Mouse (Mus musculus) ovary, postnatal 36 days (tissue): ENCODE results near the gene Aldh1l1.

Experiments used
- DNase-seq: peaks from one replicate; pipeline ENCODE4 v3.0.0; 2022; ENCODE audit warnings: low spot score, mixed read lengths

Aldh1l1 gene

DNA sequence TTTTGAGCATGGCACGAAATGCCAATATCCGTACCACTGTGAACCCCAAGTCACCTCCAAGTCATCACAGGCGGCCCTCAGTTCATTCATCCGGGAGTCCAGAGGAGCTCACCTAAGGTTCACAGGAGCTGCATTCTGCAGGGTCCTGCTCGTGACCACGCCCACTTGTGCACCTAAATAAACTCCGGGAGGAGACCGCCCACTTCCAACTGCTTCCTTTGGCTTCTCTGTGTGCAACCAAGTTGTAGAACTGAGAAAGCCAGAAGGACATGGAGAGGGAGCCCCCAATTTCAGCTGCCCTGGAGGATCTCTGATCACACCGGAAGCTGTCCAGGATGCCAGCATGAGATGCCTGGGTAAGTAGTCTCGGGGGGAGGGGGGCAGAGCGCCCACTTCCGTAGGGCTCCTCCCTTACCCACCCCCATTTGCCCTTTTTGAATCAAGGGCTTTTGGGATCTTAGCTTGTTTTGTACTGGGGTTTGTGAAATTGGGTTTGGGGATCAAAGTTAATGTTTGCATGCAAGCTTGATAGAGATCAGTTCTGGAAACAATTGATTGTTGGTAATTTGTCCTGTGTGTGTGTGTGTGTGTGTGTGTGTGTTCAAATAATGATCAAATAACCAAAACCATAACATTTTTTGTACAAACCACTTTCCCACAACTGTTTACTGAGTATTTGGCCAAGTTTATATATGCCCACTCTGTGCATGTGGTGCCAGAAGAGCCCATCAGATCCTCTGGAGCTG lies at the start of gene Aldh1l1:
TSS of gene Aldh1l1 (plus strand) at position 252 of the 746 bp plus-strand sequence.
- DNase-seq = no peak

DNA sequence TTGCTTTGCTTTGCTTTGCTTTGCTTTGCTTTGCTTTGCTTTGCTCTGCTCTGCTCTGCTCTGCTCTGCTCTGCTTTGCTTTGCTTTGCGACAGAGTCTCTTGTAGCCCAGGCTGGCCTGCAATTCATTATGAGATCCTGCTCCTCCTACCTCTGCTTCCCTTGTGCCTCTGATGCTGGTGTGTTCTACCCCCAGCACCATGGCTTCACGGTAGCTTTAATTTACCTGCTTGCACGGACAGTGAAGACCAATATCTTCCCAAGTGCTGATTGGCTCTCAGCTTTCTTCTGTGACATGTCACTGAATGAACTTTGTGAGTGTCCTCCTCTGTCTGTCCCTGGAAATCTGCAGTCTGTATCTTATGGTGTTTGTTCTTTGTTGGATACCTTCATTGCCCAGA lies 49.2 kb upstream of the Aldh1l1 start:
- DNase-seq = no peak

DNA sequence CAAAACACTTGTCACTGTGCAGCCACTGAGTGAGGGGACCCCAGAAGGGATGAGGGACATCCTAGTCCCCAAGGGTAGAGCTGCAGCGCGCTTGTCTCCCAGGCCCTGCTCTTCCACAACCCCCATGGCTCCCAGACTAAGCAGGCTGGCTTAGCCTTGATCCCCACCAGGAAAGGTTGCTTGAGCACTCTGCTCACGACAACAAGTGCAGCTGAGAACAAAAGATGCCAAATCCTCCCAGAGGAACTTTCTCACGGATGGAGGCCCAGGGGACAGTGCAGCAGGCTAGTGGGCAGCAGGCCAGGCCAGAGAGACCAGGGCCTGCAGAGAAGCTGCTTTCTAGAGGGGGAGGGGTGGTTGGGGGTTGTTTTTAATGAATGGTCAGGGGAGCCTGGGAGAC lies 39.3 kb upstream of the Aldh1l1 start:
- DNase-seq = no peak

DNA sequence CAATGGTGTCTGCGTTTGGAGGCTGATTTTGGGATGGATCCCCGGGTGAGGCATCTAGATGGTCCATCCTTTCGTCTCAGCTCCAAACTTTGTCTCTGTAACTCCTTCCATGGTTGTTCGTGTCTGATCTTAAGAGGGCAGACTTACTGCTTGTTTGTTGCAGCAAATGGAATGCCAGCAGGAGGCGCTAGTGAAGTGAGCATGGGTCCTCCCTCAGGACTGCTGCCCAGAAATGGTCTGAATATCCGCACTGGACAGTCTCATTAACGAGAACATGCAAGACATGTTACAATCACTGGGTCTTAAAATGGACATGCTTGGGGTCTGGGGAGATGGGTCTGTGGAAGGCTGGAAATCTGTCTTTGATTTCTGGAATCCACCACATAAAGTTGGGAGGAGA lies 36.0 kb upstream of the Aldh1l1 start:
- peak; percentile 84 for DNase-seq

DNA sequence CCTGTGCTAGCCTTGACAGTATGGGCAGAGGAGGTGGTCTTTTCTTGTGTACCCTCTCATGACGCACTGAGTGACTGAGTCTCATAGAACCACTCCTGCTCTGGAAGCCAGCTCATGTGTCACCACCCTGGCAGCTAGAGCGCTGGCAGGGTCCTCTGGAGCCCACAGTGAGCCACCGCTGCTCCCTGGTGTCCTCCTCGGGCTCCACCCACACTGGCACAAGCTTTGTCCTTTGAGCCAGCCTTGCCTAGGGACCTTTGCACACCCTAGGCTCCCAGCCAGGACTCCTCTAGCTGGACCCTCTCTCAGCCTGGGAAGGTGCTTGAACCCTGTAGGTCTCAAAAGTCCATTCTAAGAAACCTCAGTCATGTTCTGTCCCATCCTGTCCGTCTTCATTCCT lies 35.5 kb upstream of the Aldh1l1 start:
- peak; percentile 31 for DNase-seq

DNA sequence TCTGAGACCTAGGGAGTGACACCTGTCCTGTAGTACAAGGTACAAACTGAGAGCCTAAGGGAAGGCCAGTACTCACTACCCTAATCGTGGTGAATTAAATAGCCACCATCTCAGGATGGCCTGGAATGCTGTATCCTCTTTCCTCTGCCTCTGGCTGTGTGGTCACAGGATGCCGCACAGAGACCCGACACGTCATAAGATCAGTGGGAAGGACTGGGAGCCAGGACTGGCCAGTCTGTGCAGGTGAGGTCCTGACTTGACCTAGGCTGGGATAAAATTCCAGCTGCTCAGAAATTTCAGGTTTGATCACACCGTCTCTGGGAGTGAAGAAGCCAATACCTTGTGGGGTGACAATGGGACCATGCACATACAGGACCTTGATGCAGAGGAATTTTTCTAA lies 34.7 kb upstream of the Aldh1l1 start:
- DNase-seq = no peak

DNA sequence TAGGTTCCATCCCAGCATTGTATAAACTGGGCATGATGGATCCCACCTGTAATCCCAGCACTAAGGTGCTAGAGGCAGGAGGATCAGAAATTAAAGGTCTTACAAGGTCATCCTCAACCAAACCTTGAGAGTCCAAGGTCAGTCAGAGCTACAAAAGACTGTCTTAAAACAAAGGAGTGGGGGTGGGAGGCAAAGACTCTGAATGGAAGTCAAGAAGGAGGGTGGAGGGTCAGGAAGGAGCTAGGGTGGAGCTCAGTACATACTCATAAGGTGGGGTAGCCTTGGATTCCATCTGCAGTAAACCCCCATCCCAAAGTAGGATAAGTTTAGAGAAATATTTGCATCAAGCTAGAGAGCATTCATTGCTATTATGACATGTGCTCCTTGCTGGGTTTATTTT lies 33.6 kb upstream of the Aldh1l1 start:
- no peak for DNase-seq

DNA sequence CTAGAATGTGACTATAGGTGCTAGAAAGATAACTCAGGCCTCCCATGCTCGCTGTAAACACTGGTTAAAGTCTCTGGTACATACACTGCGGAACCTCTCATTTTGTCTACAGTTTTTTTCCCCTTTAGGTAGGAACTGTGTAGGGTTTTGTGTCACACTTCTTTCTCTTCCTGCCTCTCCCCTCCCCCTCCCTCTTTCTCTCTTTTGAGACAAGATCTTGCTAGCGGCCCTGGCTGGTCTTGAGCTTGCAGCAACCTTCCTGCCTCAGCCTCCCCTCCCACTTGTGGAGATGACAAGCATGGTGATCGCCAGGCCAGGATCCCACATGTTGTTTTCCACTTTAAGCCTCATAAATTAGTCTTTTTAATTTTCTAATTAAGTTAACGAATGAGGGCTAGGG lies 32.5 kb upstream of the Aldh1l1 start:
- DNase-seq = no peak

DNA sequence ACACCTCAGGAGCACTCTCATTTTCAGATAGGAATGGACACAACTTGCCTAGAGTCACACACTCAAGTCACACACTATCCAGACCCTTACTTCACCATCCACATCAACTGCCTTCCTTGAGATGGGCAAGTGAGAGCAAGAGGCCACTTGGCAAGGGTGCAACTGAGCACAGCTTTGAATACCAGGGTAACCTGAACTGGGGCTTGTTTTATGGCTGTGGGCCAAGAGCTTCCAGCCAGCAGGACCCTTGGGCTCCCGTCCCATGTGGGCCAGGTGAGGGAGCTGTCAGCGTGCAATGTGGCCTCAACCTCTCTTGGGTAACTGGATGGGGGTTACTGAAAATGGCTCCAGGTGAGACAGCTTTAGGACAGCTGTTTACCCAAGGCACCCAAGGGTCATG lies 28.8 kb upstream of the Aldh1l1 start:
- DNase-seq = no peak

DNA sequence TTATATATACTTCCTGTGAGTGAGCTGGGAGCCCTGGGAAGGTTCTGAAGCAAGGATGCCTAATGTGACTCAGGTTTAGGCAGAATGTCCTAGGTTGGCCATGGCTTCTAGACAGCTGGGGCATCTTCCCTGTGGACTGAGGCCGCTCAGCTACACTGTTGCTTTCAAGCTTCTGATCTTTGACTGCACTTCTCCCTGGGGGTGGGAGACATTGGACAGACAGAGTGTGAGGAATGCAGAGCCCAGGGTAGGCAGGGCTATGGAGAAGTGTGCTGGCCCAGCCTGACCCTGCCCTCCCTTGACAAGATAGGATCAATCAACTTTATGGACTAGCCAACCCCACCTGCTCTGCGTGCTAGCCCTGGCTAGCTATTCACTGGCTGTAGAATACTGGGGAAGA lies 25.0 kb upstream of the Aldh1l1 start:
- DNase-seq = no peak

DNA sequence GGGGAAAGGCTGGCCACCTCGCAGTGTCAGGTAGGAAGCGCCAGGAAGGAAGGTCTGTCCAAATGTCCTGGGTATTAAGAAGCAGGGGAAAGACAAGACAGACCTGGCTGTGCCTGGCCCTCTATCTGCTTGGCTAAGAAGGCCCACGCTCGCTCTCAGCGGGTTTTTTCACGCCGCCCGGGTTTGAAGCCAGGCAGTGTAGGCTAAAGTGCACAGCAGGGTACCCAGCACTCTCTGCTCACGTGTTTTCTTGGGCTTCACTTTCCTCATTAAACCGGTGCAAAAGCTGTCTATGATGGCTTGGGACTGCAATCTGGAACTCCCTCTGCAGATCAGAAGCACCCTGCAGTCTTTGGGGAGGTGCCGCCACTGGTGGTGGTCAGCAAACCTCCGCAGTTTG lies 24.5 kb upstream of the Aldh1l1 start:
- no peak for DNase-seq

DNA sequence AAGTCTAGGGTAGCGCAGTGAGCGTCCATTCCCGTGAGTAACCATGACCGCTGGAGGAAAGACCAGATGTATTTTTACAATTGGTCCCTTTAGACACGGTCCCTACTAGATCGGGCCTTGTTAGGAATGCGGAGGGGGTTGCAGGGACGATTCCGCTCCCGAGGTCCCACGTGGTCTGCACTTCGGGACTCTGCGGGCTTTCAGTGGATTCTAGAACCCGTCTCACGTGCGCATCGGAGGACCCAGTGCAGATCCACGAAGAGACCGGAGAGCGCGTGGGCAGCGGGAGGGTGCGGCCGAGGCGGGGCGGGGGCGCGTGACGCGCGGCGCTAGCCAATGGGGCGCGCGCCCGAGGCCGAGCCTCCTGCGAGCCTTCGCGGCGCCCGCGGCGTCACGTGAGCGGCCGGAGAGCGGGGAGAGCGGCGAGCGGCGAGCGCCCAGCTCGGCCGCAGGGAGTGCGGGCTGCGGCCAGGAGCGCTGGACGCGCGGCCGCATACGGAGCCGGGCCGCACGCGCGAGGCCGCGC lies 24.0 kb upstream of the Aldh1l1 start, which contains the start of gene Klf15:
TSS of gene Klf15 (plus strand) at position 396 of the 526 bp plus-strand sequence.
- DNase-seq = peak; percentile 84

DNA sequence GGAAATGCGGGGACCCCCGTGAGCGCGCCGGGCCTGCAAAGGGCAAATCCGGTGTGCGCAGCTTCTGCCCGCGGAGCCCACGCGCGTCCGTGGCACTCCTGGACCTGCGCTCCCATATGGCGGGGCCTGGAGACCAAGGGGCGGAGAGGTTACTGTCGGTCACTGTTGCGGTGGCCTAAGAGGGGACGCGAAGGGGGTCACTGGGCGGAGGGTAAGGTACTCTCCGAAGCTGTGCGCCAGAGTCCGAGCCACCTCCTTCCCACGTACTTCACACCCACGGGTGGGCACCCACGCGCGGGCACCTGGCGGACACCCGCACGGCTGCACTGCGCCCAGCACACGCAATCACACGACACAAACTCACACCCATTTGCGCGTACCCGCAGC lies 23.4 kb upstream of the Aldh1l1 start:
- peak; percentile 37 for DNase-seq

DNA sequence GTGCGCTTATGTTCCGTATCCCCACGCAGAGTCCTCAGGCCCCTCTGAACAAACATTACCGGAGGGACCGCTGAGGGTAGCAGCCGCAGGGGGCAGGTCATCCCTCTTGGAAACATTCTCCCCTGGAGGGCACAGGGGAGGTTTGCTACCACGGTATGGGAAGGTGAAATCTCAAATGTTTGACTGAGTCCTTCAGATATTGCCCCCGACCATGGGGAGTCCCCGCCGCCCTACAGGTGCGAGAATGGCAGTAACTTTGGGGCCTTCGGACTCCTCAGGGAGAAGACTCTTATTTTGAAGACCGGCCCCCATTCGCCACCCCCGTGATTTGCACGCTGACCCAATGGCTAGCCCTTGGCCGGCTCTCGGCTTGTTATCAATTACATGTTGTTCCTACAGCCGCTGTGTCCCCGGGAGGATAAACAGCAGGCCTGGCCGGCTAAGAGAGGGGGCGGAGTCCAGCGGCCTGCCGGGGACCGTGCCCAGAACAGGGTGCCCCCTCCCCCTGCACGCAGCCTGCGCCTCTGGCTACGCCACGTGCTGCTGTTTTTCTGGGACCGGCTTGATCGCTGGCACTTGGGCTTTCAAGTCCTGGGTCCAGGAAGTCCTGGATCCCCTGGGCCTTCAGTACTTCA lies 22.9 kb upstream of the Aldh1l1 start:
- peak; percentile 92 for DNase-seq

DNA sequence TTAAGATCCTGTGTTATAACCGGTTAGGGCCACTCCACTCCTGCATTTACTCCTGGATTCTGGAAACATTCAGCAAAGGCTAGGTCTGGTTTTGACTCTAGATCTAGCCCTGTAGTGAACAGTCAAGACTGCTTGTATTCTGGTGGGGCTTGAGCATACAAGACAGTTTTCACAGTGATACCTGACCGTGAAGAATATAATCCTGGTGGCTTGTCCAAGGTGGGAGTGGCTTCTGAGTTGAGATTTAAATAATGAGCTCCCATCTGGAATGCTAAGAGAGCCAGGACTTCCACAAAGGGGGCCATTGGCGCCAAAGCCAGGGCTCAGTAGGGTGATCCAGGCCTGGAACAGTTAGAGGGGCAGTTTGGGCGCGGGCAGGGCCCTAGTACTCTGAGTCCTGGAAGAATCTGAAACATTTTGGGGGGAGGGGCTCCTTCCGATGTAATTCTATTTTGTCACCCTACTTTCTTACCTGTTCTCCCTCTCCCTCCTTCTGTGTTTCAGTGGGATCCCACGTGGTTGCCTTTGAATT lies 22.3 kb upstream of the Aldh1l1 start:
- DNase-seq = no peak

DNA sequence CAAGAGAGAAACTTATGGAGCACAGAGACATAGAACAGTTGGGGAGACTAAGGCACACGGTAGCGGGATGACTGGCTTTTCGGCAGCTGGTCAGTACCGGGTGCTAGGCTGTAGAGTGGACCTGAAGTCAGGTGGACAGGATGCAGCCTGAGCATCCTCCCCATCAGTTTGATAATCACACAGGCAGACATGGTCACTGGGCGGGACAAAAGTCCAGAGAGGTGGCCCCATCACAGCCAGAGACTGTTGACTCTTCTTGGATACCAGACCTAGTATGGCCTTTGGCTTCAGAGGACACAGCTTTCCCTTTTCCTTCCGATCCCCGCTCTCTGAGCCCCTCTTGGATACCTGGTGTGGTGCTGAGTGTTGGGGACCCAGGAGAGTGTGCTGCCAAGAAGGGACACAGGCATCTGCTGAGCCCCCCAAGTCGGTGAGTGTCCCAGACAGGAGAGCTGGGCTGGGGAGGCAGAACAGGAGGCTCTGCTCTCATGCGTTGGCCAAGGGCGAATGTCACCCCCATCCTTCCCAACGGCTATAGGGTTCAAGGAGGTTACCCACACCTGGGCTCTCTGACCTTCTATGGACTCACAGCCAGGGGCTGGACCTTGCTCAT lies 21.1 kb upstream of the Aldh1l1 start:
- no peak for DNase-seq

DNA sequence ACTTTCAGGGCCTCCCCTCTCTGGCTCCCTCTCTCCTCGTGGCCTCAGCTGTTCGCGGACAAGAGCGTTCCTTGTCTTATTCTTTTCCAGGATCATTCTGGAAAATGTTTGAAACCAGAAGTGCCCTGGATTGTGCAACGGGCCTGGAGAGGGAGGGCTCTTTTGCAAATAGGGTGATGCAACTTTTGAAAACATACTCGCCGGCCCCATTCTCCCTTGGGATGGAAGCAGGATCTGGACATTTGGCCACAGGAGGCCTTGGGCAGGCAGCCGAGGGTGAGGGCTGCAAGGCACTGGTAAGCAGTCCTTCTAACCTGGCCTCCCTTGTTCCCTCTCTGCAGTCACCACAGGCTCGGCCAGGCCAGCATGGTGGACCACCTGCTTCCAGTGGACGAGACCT lies 20.1 kb upstream of the Aldh1l1 start:
- DNase-seq = peak; percentile 62

DNA sequence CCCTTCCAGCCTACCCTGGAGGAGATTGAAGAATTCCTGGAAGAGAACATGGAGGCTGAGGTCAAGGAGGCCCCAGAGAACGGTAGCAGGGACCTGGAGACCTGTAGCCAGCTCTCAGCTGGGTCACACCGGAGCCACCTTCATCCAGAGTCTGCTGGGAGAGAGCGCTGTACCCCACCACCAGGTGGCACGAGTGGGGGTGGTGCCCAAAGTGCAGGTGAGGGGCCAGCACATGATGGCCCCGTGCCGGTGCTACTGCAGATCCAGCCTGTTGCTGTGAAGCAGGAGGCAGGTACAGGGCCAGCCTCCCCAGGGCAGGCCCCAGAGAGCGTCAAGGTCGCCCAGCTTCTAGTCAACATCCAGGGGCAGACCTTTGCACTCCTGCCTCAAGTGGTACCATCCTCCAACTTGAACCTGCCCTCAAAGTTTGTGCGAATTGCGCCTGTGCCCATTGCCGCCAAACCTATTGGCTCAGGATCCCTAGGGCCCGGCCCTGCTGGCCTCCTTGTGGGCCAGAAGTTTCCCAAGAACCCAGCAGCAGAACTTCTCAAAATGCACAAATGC lies 19.3 kb upstream of the Aldh1l1 start:
- no peak for DNase-seq

DNA sequence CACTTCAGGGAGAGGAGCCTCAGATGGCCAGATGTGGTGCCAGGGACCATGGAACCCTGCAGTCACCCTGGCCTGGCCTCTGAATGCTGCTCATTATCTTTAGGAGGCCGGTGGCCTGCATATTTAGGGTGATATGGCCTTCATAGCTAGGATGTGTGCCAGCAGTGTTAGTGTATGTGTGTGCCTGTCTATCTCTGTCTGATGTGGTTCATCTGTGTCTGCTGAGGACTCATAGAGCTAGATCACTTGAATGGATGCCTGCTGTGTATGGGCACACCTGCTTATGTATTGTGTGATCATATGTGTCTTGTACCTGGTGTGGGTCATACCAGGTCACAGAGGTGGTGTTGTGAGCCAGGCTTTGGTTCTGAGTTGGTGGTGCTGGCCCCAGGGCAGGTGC lies 18.0 kb upstream of the Aldh1l1 start:
- no peak for DNase-seq

DNA sequence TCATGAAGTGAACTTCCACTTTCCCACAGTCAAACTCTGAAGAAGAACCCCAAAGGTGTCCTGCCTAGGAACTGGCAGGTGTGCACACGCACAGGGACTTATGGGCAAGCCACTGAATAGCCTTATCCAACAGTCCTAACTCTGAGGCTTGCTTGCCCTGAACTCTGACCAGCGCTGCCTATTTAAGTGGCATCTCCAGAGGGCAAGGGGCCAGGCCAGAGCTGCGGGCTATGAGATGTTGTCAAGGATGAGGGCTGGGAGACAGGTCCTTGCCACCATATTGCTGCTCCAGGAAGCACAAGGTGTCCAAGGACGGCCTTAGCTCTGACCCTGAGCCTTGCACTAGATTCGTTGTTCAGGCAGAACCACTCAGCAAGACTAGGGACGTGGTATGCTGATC lies 17.2 kb upstream of the Aldh1l1 start:
- DNase-seq = no peak

DNA sequence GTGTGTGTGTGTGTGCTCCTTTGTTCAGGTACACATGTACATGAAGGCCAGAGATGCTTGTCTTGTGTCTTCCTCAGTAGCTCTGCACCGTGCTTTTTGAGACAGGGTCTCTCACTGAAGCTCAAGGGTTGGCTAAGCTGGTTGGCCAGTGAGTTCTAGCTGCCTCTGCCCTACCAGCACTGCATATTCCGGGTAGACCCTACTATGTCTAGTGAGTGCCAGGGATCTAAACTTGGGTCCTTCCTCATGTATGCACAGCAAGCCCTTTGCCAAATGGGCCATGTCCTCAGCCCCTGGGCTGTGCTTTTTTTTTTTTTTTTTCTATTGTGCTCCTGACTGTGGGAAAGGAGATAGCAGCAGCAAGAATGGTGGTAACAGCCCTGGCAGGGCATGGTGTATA lies 16.0 kb upstream of the Aldh1l1 start:
- no peak for DNase-seq

DNA sequence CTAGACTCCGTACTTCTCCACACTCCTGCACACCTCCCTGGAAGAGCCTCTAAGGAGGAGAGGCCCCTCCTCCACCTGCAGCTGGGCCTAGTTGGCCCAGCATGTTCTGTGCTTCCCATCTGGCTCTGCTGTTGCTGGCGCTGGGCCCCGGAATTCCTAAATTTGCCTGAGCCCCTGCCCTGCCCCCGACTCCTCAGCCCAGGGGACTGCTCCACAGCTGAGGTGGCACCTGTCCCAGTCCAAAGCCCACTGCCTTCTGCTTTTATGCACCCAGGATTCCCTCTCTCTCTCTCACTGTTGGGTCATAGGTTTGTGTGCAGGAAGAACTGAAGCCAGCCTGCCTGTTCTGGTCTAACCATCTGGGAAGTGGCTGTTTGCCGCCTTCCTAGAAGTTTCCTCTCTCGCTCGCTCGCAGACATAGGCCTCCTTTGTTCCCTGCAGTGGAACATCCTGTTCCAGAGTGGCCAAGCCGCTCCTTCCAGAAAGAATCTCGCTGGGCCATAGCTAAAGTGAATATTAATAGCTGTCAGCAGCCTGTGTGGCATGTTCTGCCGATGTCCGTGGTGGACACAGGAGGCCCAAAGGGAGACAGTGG lies 15.2 kb upstream of the Aldh1l1 start:
- DNase-seq = no peak
